Mouse (Mus musculus) lung, postnatal 0 days (tissue): ENCODE measurements at regions not wholly inside any gene's neighbourhood (a gene's known extent, or its start where the extent isn't known, plus 50 kb on each side); places are given as distances from the start of the nearest gene placed in this dataset.

Experiments used
- ATAC-seq: fragments of 200-750 bp; cut with Nextera tagmentation; 2 replicates; pipeline ENCODE4 v1.8.0; 2017; ENCODE audit warnings: moderate library complexity
- DNase-seq: peaks from one replicate; pipeline ENCODE4 v3.0.0-alpha.2; 2016; ENCODE audit warnings: low spot score
- H3K27ac ChIP-seq: fragments of 300-500 bp; sonication (generic); 2 replicates; pipeline ENCODE4 v1.5.1; 2014; ENCODE audit warnings: antibody characterized with exemption, mild to moderate bottlenecking, low read length, mixed read lengths
- H3K27me3 ChIP-seq: fragments of 300-500 bp; sonication (generic); replicated peaks from 2 replicates; pipeline ENCODE4 v1.6.1; 2014; ENCODE audit warnings: low read length, mixed read lengths; ENCODE audit not compliant: insufficient read depth
- H3K36me3 ChIP-seq: fragments of 300-500 bp; sonication (generic); 2 replicates; pipeline ENCODE4 v1.6.1; 2014; ENCODE audit warnings: low read length, mixed read lengths; ENCODE audit not compliant: insufficient read depth
- H3K4me1 ChIP-seq: fragments of 300-500 bp; sonication (generic); 2 replicates; pipeline ENCODE4 v1.6.1; 2014; ENCODE audit warnings: antibody characterized with exemption, low read depth, low read length, mixed read lengths; ENCODE audit not compliant: insufficient read depth
- H3K4me2 ChIP-seq: fragments of 300-500 bp; sonication (generic); replicated peaks from 2 replicates; pipeline ENCODE4 v1.6.1; 2014; ENCODE audit warnings: low read depth, mild to moderate bottlenecking, low read length, moderate library complexity, mixed read lengths
- H3K4me3 ChIP-seq: fragments of 300-500 bp; sonication (generic); 2 replicates; pipeline ENCODE4 v1.5.1; 2014; ENCODE audit warnings: low read depth, low read length
- H3K9ac ChIP-seq: fragments of 300-500 bp; sonication (generic); replicated peaks from 2 replicates; pipeline ENCODE4 v1.6.1; 2014; ENCODE audit warnings: low read depth, mild to moderate bottlenecking
- H3K9me3 ChIP-seq: fragments of 300-500 bp; sonication (generic); 2 replicates; pipeline ENCODE4 v1.6.1; 2016; ENCODE audit warnings: low read length, mixed read lengths
- CTCF ChIP-seq: IDR thresholded peaks from 2 replicates; pipeline ENCODE4 v1.5.1; 2016; ENCODE audit warnings: antibody characterized with exemption, mild to moderate bottlenecking
- EP300 ChIP-seq: IDR thresholded peaks from 2 replicates; pipeline ENCODE4 v1.6.1; 2016; ENCODE audit warnings: antibody characterized with exemption, mild to moderate bottlenecking, control low read depth
- WGBS: fragments of 180-500 bp; shearing (Covaris S2); extraction: QIAGEN DNeasy Blood & Tissue Kit; methylation state at CpG from one replicate; pipeline ENCODE4 v1.1.7; 2014; 5-methylcytosine and 5-hydroxymethylcytosine counted together

DNA sequence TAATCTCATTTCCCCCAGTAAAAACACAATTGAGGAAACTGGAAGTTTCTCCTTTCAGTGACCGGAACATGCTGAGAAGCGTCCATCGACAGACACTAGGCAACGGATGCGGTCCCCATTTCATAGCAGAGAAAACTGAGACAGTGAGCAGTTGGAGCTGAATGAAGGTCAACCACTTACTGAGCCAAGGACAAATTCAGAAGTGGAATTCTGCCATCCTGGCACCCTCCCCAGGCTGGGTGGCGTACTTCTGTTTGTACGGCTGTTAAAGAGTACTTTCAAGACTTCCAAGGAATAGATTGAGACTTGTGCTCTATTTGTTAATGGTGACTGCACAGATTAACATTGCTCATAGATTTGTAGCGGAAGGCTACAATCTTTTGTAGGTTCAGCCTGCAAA is 54.2 kb upstream of the Bhlhe40 start:
- 60% methylated on average over 8 of the region's 8 CpGs for WGBS
- Histone ChIP-seq H3K9me3 (no peaks in the 10 kb centered on the region), H3K36me3 (no peaks in the 10 kb centered on the region), H3K4me3 (no peak overlapping the region), H3K4me2 (no peak overlapping the region), H3K9ac (no peak overlapping the region), H3K27ac (no peak overlapping the region), H3K27me3 (no peaks in the 10 kb centered on the region), H3K4me1 (no peaks in the 10 kb centered on the region; the same call in 1 of the 2 replicates)
- no peak for TF ChIP-seq CTCF
- ATAC-seq (peak; percentile 23; the same call in 1 of the 2 replicates), DNase-seq (peak; percentile 30)

DNA sequence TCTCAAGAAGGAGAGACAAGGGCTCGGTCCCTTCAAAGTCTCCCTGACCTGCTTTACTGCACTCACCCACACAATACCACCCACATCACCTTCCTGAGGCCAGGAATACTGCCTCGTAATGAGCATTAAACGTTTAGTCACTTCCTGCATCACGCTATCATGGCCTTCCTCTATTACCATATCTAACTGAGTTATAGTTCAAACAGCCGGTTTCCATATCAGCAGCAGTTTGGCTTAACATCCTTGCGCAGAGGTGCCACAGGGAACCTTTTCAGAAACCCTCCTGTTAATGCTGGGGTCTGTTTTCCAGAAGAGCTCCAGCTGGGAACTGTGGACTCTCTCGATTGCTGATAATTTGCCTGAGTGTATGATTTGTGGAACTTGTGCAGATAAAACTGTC is 52.1 kb upstream of the Bhlhe40 start:
- H3K4me1 ChIP-seq: no peaks in the 10 kb centered on the region; the same call in 1 of the 2 replicates
- no peak overlapping the region for H3K9ac ChIP-seq
- no peak overlapping the region for H3K4me2 ChIP-seq
- H3K36me3 ChIP-seq: no peaks in the 10 kb centered on the region
- 24% methylated on average over 7 of the region's 7 CpGs for WGBS
- no peak for DNase-seq
- no peak for ATAC-seq
- TF ChIP-seq EP300 (no peak), CTCF (no peak)
- H3K9me3 ChIP-seq: no peaks in the 10 kb centered on the region
- H3K27ac ChIP-seq: no peak overlapping the region
- H3K27me3 ChIP-seq: no peaks in the 10 kb centered on the region
- no peak overlapping the region for H3K4me3 ChIP-seq
